In the genomic region with DNA sequence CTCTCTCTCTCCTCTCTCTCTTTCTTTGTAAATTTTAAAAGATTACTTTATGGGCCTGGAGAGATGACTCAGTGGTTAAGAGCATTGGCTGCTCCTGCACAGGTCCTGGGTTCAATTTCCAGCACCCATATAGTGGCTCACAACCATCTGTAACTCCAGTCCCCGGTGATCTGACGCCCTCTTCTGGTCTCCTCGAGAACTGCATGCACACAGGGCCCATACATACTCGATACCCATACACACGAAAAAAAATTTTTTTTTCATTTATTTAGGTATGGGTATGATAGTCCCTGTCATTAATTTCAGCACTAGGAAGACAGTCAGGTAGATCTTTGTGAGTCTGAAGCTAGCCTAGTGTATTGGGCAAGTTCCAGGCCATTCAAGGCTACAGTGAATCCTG, we compare ENCODE assay signal across 15 mouse cellular contexts. TPM values are rescaled to one million over a fixed set of nuclear protein-coding genes. Genes with fewer than 3 reads are reported as not detected.
A peak's percentile ranks its signal among the peaks of the same experiment; 100 is the strongest.
DNase-seq lines count a peak whose midpoint lies in the region; ATAC-seq lines count a peak whose summit lies in the region.
"Had no signal": no experiment of that assay in that cellular context is flagged by ENCODE, and none has a peak within 500 bp of the region (broad histone marks: within the 10 kb centered on the region; RNA-seq: fewer than 3 reads in every experiment).

No protein-coding gene starts in this region.

- peaks cover 21% of the 10 kb centered on the region for H3K4me1 ChIP-seq in intestine, embryonic 14.5 days (replicated peaks; ENCODE audit: control insufficient read depth, insufficient read depth, low read length)
- H3K4me1 ChIP-seq in intestine, embryonic 16.5 days (ENCODE audit: control insufficient read depth, insufficient read depth, low read length), result peaks cover 24% of the 10 kb centered on the region
- peaks cover 22% of the 10 kb centered on the region for H3K4me1 ChIP-seq in neural tube, embryonic 13.5 days (replicated peaks)
- peaks cover 42% of the 10 kb centered on the region for H3K4me1 ChIP-seq in embryonic facial prominence, embryonic 10.5 days

- no peaks in the 10 kb centered on the region for H3K27me3 ChIP-seq in intestine, embryonic 14.5 days (replicated peaks; ENCODE audit: control insufficient read depth, insufficient read depth, low read length)
- no peaks in the 10 kb centered on the region for H3K27me3 ChIP-seq in intestine, embryonic 16.5 days (replicated peaks; ENCODE audit: control insufficient read depth, insufficient read depth, low read length)
- H3K27me3 ChIP-seq in neural tube, embryonic 13.5 days, result 0 out of 2 replicates have a peak, but pooled peaks cover 4% of the 10 kb centered on the region
- peaks cover 7% of the 10 kb centered on the region; the same call in 1 of the 2 replicates for H3K27me3 ChIP-seq in embryonic facial prominence, embryonic 10.5 days (replicated peaks; ENCODE audit: low read depth, poor library complexity, severe bottlenecking)
- H3K27me3 ChIP-seq: embryonic facial prominence, embryonic 15.5 days; neural tube, embryonic 12.5 days had no signal

- no peaks in the 10 kb centered on the region for H3K36me3 ChIP-seq in intestine, embryonic 14.5 days (ENCODE audit: control insufficient read depth, insufficient read depth, low read length)
- H3K36me3 ChIP-seq in intestine, embryonic 16.5 days (ENCODE audit: control insufficient read depth, insufficient read depth, low read length), result no peaks in the 10 kb centered on the region
- no peaks in the 10 kb centered on the region for H3K36me3 ChIP-seq in neural tube, embryonic 13.5 days
- peaks cover 4% of the 10 kb centered on the region for H3K36me3 ChIP-seq in embryonic facial prominence, embryonic 10.5 days (replicated peaks)
- H3K36me3 ChIP-seq: embryonic facial prominence, embryonic 15.5 days; G1E; heart, embryonic 10.5 days; hindbrain, embryonic 12.5 days; neural tube, embryonic 12.5 days had no signal

- 84% methylated on average over 5 of the region's 5 CpGs for WGBS in intestine, embryonic 14.5 days
- WGBS in intestine, embryonic 16.5 days, result 73% methylated on average over 5 of the region's 5 CpGs
- 78% methylated on average over 5 of the region's 5 CpGs for WGBS in neural tube, embryonic 13.5 days
- 78% methylated on average over 5 of the region's 5 CpGs for WGBS in embryonic facial prominence, embryonic 10.5 days

- H3K4me2 ChIP-seq in intestine, embryonic 14.5 days (ENCODE audit: low read length), result peak overlapping the region; percentile 67; the same call in 1 of the 2 replicates
- H3K4me2 ChIP-seq in intestine, embryonic 16.5 days (ENCODE audit: low read depth, low read length), result no peak overlapping the region
- peak overlapping the region; percentile 73; the same call in 1 of the 2 replicates for H3K4me2 ChIP-seq in neural tube, embryonic 13.5 days

- no peak overlapping the region for H3K9ac ChIP-seq in intestine, embryonic 14.5 days (ENCODE audit: low read length)
- H3K9ac ChIP-seq in intestine, embryonic 16.5 days (ENCODE audit: low read depth, low read length), result no peak overlapping the region
- no peak overlapping the region for H3K9ac ChIP-seq in neural tube, embryonic 13.5 days

- no peak for DNase-seq in intestine, embryonic 14.5 days (ENCODE audit: low spot score)
- no peak for DNase-seq in neural tube, embryonic 10.5 days (ENCODE audit: extremely low spot score, low spot score)
- no peak for DNase-seq in embryonic facial prominence, embryonic 10.5 days (ENCODE audit: low spot score)
- DNase-seq in spleen, postnatal 36 days (ENCODE audit: low spot score in 2 of 2), result no peak
- DNase-seq in heart, postnatal 14 days, result no peak
- DNase-seq: cerebellum, adult 9-11 months; kidney, postnatal 25 days; lung, adult 2 months had no signal

- intact Hi-C loops in heart, postnatal 14 days (cut with DNase I), result loop anchor here (10.0 kb wide), 1 partner anchor 484 kb away; no protein-coding TSS in a partner anchor

- H3K4me3 ChIP-seq in intestine, embryonic 14.5 days (ENCODE audit: low read depth, low read length), result no peak overlapping the region
- no peak overlapping the region for H3K4me3 ChIP-seq in intestine, embryonic 16.5 days (ENCODE audit: low read length)
- H3K4me3 ChIP-seq in neural tube, embryonic 13.5 days, result no peak overlapping the region
- peak overlapping the region; percentile 66; the same call in 1 of the 2 replicates for H3K4me3 ChIP-seq in embryonic facial prominence, embryonic 10.5 days

- no peaks in the 10 kb centered on the region for H3K9me3 ChIP-seq in intestine, embryonic 14.5 days (ENCODE audit: control insufficient read depth, low read length)
- H3K9me3 ChIP-seq in intestine, embryonic 16.5 days (ENCODE audit: control insufficient read depth, low read length), result no peaks in the 10 kb centered on the region
- H3K9me3 ChIP-seq in neural tube, embryonic 13.5 days, result no peaks in the 10 kb centered on the region
- H3K9me3 ChIP-seq in embryonic facial prominence, embryonic 10.5 days, result no peaks in the 10 kb centered on the region
- H3K9me3 ChIP-seq: embryonic facial prominence, embryonic 15.5 days; heart, embryonic 10.5 days; hindbrain, embryonic 12.5 days; neural tube, embryonic 12.5 days had no signal

- no peak overlapping the region for H3K27ac ChIP-seq in intestine, embryonic 14.5 days (ENCODE audit: low read depth)
- no peak overlapping the region for H3K27ac ChIP-seq in intestine, embryonic 16.5 days (ENCODE audit: low read length)
- H3K27ac ChIP-seq in neural tube, embryonic 13.5 days (replicated peaks), result no peak overlapping the region
- no peak overlapping the region for H3K27ac ChIP-seq in embryonic facial prominence, embryonic 10.5 days (replicated peaks)
- H3K27ac ChIP-seq: embryonic facial prominence, embryonic 15.5 days; hindbrain, embryonic 12.5 days; neural tube, embryonic 12.5 days had no signal

- ATAC-seq in intestine, embryonic 14.5 days (replicated peaks; ENCODE audit: low FRiP score, low TSS enrichment, low read depth), result no peak
- no peak for ATAC-seq in intestine, embryonic 16.5 days
- ATAC-seq in neural tube, embryonic 13.5 days (ENCODE audit: low read depth), result no peak

RNA-seq across cellular contexts. Expression of gene Map4k1, which starts 59.3 kb away (rescaled TPM):
- polyA plus RNA-seq in intestine, embryonic 14.5 days (2014; fragmentation: Nextera tagmentation; extraction: Ambion mirVana), result 10.0 and 11.6 TPM in 2 replicates
- polyA plus RNA-seq in intestine, embryonic 16.5 days (2015; fragmentation: Nextera tagmentation; extraction: Ambion mirVana), result 6.9 and 7.3 TPM in 2 replicates
- 4.1 and 5.3 TPM in 2 replicates for polyA plus RNA-seq in neural tube, embryonic 13.5 days (2015; fragmentation: Nextera tagmentation; extraction: Ambion mirVana)
- 11.6 and 14.4 TPM in 2 replicates for polyA plus RNA-seq in embryonic facial prominence, embryonic 10.5 days (2016; fragmentation: Nextera tagmentation; extraction: Ambion mirVana)
- total RNA-seq in heart, postnatal 14 days (2021), result 1 to 10 TPM in 1 of 2 experiments, under 1 TPM in 1; 0.96 to 2.4 TPM

RNA-seq across cellular contexts. Expression of gene Eif3k, which starts 59.5 kb away (rescaled TPM):
- polyA plus RNA-seq in intestine, embryonic 14.5 days (2014; fragmentation: Nextera tagmentation; extraction: Ambion mirVana), result 444 and 452 TPM in 2 replicates
- polyA plus RNA-seq in intestine, embryonic 16.5 days (2015; fragmentation: Nextera tagmentation; extraction: Ambion mirVana), result 355 and 362 TPM in 2 replicates
- 352 and 359 TPM in 2 replicates for polyA plus RNA-seq in neural tube, embryonic 13.5 days (2015; fragmentation: Nextera tagmentation; extraction: Ambion mirVana)
- polyA plus RNA-seq in embryonic facial prominence, embryonic 10.5 days (2016; fragmentation: Nextera tagmentation; extraction: Ambion mirVana), result 444 and 454 TPM in 2 replicates
- total RNA-seq in heart, postnatal 14 days (2021), result 100 to 1,000 TPM; 157 to 159 TPM
